Mouse (Mus musculus) thymus, postnatal 14 days (tissue): Measurements from ENCODE around the gene Tsc1.

ENCODE experiments used
- DNase-seq: peaks from one replicate; pipeline ENCODE4 v3.0.0; 2021

Gene Tsc1

GRCm38 (mm10) chr2:28740159-28740558, 99.1 kb downstream of the Tsc1 start:
- DNase-seq: no peak
